Mouse (Mus musculus) hindbrain, embryonic 16.5 days (tissue): ENCODE results near the gene Faim. TPM values are rescaled to one million over a fixed set of nuclear protein-coding genes. Genes with fewer than 3 reads are reported as not detected.

Experiments used
- ATAC-seq: fragments of 200-750 bp; cut with Nextera tagmentation; 2 replicates; pipeline ENCODE4 v1.8.0; 2017; ENCODE audit warnings: moderate TSS enrichment, moderate library complexity
- H3K27ac ChIP-seq: fragments of 300-500 bp; sonication (generic); 2 replicates; pipeline ENCODE4 v1.5.1; 2014; ENCODE audit warnings: low read depth, mild to moderate bottlenecking, control low read depth, low read length, moderate library complexity
- H3K27me3 ChIP-seq: fragments of 300-500 bp; sonication (generic); replicated peaks from 2 replicates; pipeline ENCODE4 v1.6.1; 2014; ENCODE audit warnings: low read length; ENCODE audit not compliant: control insufficient read depth, insufficient read depth
- H3K36me3 ChIP-seq: fragments of 300-500 bp; sonication (generic); 2 replicates; pipeline ENCODE4 v1.6.1; 2014; ENCODE audit warnings: mild to moderate bottlenecking, low read length, moderate library complexity, mixed read lengths; ENCODE audit not compliant: control insufficient read depth, insufficient read depth
- H3K4me1 ChIP-seq: fragments of 300-500 bp; sonication (generic); 2 replicates; pipeline ENCODE4 v1.6.1; 2014; ENCODE audit warnings: low read depth, low read length; ENCODE audit not compliant: control insufficient read depth, insufficient read depth
- H3K4me2 ChIP-seq: fragments of 300-500 bp; sonication (generic); 2 replicates; pipeline ENCODE4 v1.6.1; 2014; ENCODE audit warnings: mild to moderate bottlenecking, low read length, control low read depth, moderate library complexity
- H3K4me3 ChIP-seq: fragments of 300-500 bp; sonication (generic); 2 replicates; pipeline ENCODE4 v1.5.1; 2014; ENCODE audit warnings: mild to moderate bottlenecking, low read length, control low read depth, moderate library complexity
- H3K9ac ChIP-seq: fragments of 300-500 bp; sonication (generic); 2 replicates; pipeline ENCODE4 v1.6.1; 2014; ENCODE audit warnings: low read depth, mild to moderate bottlenecking, control low read depth, low read length, moderate library complexity
- H3K9me3 ChIP-seq: fragments of 300-500 bp; sonication (generic); 2 replicates; pipeline ENCODE4 v1.6.1; 2014; ENCODE audit warnings: mild to moderate bottlenecking, low read length, moderate library complexity; ENCODE audit not compliant: control insufficient read depth
- WGBS: fragments of 180-500 bp; shearing (Covaris S2); extraction: QIAGEN DNeasy Blood & Tissue Kit; methylation state at CpG from one replicate; pipeline ENCODE4 v1.1.7; 2014; 5-methylcytosine and 5-hydroxymethylcytosine counted together
- polyA plus RNA-seq: library from polyadenylated mRNA; unstranded; fragments of >200 nt; fragmentation: Nextera tagmentation; extraction: Ambion mirVana; gene quantifications from 2 replicates; pipeline ENCODE4 v1.2.1, GENCODE M21; 2015

Gene Faim
- polyA plus RNA-seq, 1 experiment from 2014 or later: 115 TPM

GRCm38 (mm10) chr9:98965084-98965483, 21.1 kb upstream of the Faim start:
- no peak overlapping the region for H3K9ac ChIP-seq
- H3K36me3 ChIP-seq: no peaks in the 10 kb centered on the region
- 0 out of 2 replicates have a peak, but pooled peaks have one; percentile 40 for ATAC-seq
- peak overlapping the region; percentile 31; the same call in 1 of the 2 replicates for H3K4me2 ChIP-seq
- peak overlapping the region; percentile 10; the same call in 1 of the 2 replicates for H3K4me3 ChIP-seq
- 2% methylated on average over 18 of the region's 18 CpGs for whole genome bisulfite sequencing
- peaks cover 64% of the 10 kb centered on the region for H3K27me3 ChIP-seq
- no peaks in the 10 kb centered on the region for H3K9me3 ChIP-seq
- no peaks in the 10 kb centered on the region for H3K4me1 ChIP-seq
- H3K27ac ChIP-seq: no peak overlapping the region

- Histone ChIP-seq H3K27ac (no peak overlapping the region), H3K4me3 (peak overlapping the region; percentile 31), H3K4me2 (peak overlapping the region; percentile 63), H3K9ac (peak overlapping the region; percentile 31; the same call in 1 of the 2 replicates), H3K4me1 (peaks cover 6% of the 10 kb centered on the region), H3K9me3 (no peaks in the 10 kb centered on the region), H3K36me3 (no peaks in the 10 kb centered on the region), H3K27me3 (peaks cover 57% of the 10 kb centered on the region)
- under 1% methylated on average over 40 of the region's 40 CpGs for WGBS
- ATAC-seq: no peak
Observed at GRCm38 (mm10) chr9:98973101-98973521, 13.1 kb upstream of the Faim start.

GRCm38 (mm10) chr9:98973561-98973960, 12.6 kb upstream of the Faim start:
- H3K4me2 ChIP-seq: peak overlapping the region; percentile 63
- H3K9me3 ChIP-seq: no peaks in the 10 kb centered on the region
- H3K36me3 ChIP-seq: no peaks in the 10 kb centered on the region
- peak overlapping the region; percentile 31 for H3K4me3 ChIP-seq
- H3K27ac ChIP-seq: no peak overlapping the region
- no peak overlapping the region; the same call in 1 of the 2 replicates for H3K9ac ChIP-seq
- H3K27me3 ChIP-seq: peaks cover 57% of the 10 kb centered on the region
- H3K4me1 ChIP-seq: peaks cover 6% of the 10 kb centered on the region
- no peak for ATAC-seq
- 3% methylated on average over 7 of the region's 7 CpGs for WGBS

GRCm38 (mm10) chr9:98974898-98975297, 11.3 kb upstream of the Faim start:
- H3K4me2 ChIP-seq: no peak overlapping the region
- WGBS: 36% methylated on average over 2 of the region's 2 CpGs
- H3K27ac ChIP-seq: no peak overlapping the region
- no peak for ATAC-seq
- H3K4me3 ChIP-seq: no peak overlapping the region
- no peak overlapping the region for H3K9ac ChIP-seq
- H3K36me3 ChIP-seq: no peaks in the 10 kb centered on the region
- H3K4me1 ChIP-seq: peaks cover 6% of the 10 kb centered on the region
- peaks cover 55% of the 10 kb centered on the region for H3K27me3 ChIP-seq
- H3K9me3 ChIP-seq: no peaks in the 10 kb centered on the region

GRCm38 (mm10) chr9:98976081-98976480, 10.1 kb upstream of the Faim start:
- Histone ChIP-seq H3K4me2 (no peak overlapping the region), H3K9me3 (no peaks in the 10 kb centered on the region), H3K27me3 (peaks cover 48% of the 10 kb centered on the region), H3K4me1 (peaks cover 6% of the 10 kb centered on the region), H3K36me3 (no peaks in the 10 kb centered on the region), H3K9ac (no peak overlapping the region), H3K4me3 (no peak overlapping the region), H3K27ac (no peak overlapping the region)
- WGBS: 92% methylated on average over 1 of the region's 1 CpGs
- ATAC-seq: no peak

- WGBS: 43% methylated on average over 5 of the region's 5 CpGs
- Histone ChIP-seq H3K4me2 (no peak overlapping the region), H3K27me3 (peaks cover 44% of the 10 kb centered on the region), H3K36me3 (no peaks in the 10 kb centered on the region), H3K9me3 (no peaks in the 10 kb centered on the region), H3K9ac (no peak overlapping the region), H3K27ac (no peak overlapping the region), H3K4me3 (no peak overlapping the region), H3K4me1 (peaks cover 6% of the 10 kb centered on the region)
- no peak for ATAC-seq
Observed at GRCm38 (mm10) chr9:98976520-98976919, 9.7 kb upstream of the Faim start.

- ATAC-seq: peak; percentile 76; the same call in 1 of the 2 replicates
- Histone ChIP-seq H3K36me3 (no peaks in the 10 kb centered on the region), H3K4me1 (no peaks in the 10 kb centered on the region), H3K4me3 (peak overlapping the region; percentile 20), H3K27ac (no peak overlapping the region), H3K27me3 (peaks cover 21% of the 10 kb centered on the region), H3K9me3 (no peaks in the 10 kb centered on the region), H3K4me2 (peak overlapping the region; percentile 54), H3K9ac (no peak overlapping the region)
- WGBS: 6% methylated on average over 29 of the region's 29 CpGs
Observed at GRCm38 (mm10) chr9:98979431-98980416, 6.4 kb upstream of the Faim start.

GRCm38 (mm10) chr9:98986476-98987096, 413 bp downstream of the Faim start:
- Histone ChIP-seq H3K9me3 (no peaks in the 10 kb centered on the region), H3K4me1 (peaks cover 10% of the 10 kb centered on the region), H3K27ac (peak overlapping the region; percentile 78), H3K4me3 (peak overlapping the region; percentile 94), H3K36me3 (no peaks in the 10 kb centered on the region), H3K9ac (peak overlapping the region; percentile 91), H3K4me2 (peak overlapping the region; percentile 87), H3K27me3 (no peaks in the 10 kb centered on the region; the same call in 1 of the 2 replicates)
- ATAC-seq: peak; percentile 83
- under 1% methylated on average over 43 of the region's 50 CpGs for WGBS

GRCm38 (mm10) chr9:98987131-98987530, 958 bp downstream of the Faim start:
- Histone ChIP-seq H3K4me1 (peaks cover 10% of the 10 kb centered on the region), H3K4me3 (peak overlapping the region; percentile 94), H3K9me3 (no peaks in the 10 kb centered on the region), H3K36me3 (no peaks in the 10 kb centered on the region), H3K27me3 (no peaks in the 10 kb centered on the region; the same call in 1 of the 2 replicates), H3K9ac (peak overlapping the region; percentile 91), H3K4me2 (peak overlapping the region; percentile 87), H3K27ac (peak overlapping the region; percentile 44; the same call in 1 of the 2 replicates)
- ATAC-seq: no peak
- 47% methylated on average over 9 of the region's 9 CpGs for WGBS
